Mouse (Mus musculus): ENCODE results near the gene Topaz1. TPM values are rescaled to one million over a fixed set of nuclear protein-coding genes. Genes with fewer than 3 reads are reported as not detected.

Topaz1 gene
- total and polyA plus RNA-seq, 3 experiments: not detected

DNA sequence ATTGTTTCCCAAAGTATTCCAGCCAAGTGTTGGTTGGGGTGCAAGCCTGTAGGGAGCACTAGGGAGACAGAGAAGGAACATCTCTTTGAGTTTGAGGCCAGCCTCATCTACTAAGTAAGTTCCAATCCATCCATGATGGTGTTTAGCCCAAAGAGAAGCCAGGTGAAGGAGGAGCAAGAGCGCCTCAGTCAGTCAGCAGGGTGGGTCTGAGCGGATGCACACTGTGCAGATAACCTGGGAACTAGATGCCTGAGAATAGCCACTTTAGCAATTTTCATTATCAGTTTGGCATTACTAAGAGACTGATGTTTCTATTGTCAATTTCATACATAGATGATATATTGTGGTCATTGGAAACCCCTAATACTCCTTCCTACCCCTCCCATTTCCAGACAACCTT lies 67.6 kb downstream of the Topaz1 start:
- TF ChIP-seq MAX (IDR thresholded peaks at IDR 0.05; ENCODE audit: low read length) (no peak), JUND (conservative IDR thresholded peaks at IDR 0.05; ENCODE audit: low read depth, low read length) (no peak), IRF4 (IDR thresholded peaks at IDR 0.05; ENCODE audit: low read depth, low read length) (no peak), CHD1 (IDR thresholded peaks at IDR 0.05; ENCODE audit: low read depth, low read length) (no peak), NRF1 (IDR thresholded peaks at IDR 0.05; ENCODE audit: low read depth, low read length) (no peak), EP300 (IDR thresholded peaks at IDR 0.05; ENCODE audit: low read length) (no peak), TCF12 (IDR thresholded peaks at IDR 0.05; ENCODE audit: low read depth, low read length) (no peak), POLR2A (IDR thresholded peaks at IDR 0.05; ENCODE audit: low read depth, low read length) (no peak), TBP (conservative IDR thresholded peaks at IDR 0.05; ENCODE audit: low read depth, low read length) (no peak), UBTF (IDR thresholded peaks at IDR 0.05; ENCODE audit: low read depth, low read length) (no peak), USF1 (IDR thresholded peaks at IDR 0.05; ENCODE audit: low read depth, low read length) (no peak), CHD2 (IDR thresholded peaks at IDR 0.05; ENCODE audit: low read length) (no peak), USF2 (conservative IDR thresholded peaks at IDR 0.05; ENCODE audit: low read depth, low read length) (no peak)
- in situ Hi-C loops (cut with MboI; ENCODE audit: low pct_ligation_motif_present, low pct_unique_long_range_greater_than_20kb, low sequenced_read_pairs) (no loop called here), dilution Hi-C loops (cut with MboI; ENCODE audit: extremely low pct_ligation_motif_present, extremely low pct_unique_long_range_greater_than_20kb, low sequenced_read_pairs) (no loop called here)
- Histone ChIP-seq H3K79me2 (replicated peaks; ENCODE audit: control insufficient read depth, extremely low read depth, insufficient read depth, poor library complexity, severe bottlenecking) (no peaks in the 10 kb centered on the region), H3K4me3 (replicated peaks in 1 of 3; ENCODE audit: low read depth in 2 of 3, low read length in 2 of 3, poor library complexity in 1 of 3) (no peak overlapping the region), H3K27me3 (replicated peaks) (no peaks in the 10 kb centered on the region), H3K4me2 (ENCODE audit: insufficient read depth, low read depth, poor library complexity, severe bottlenecking) (no peak overlapping the region), H3K36me3 (replicated peaks in 1 of 2; ENCODE audit: control insufficient read depth in 1 of 2, insufficient read depth in 1 of 2, low read length in 1 of 2) (peaks cover 10 to 59% of the 10 kb centered on the region in 2 experiments), H3K27ac (ENCODE audit: insufficient read depth, low read depth) (no peak overlapping the region), H3K9me3 (replicated peaks; ENCODE audit: low read length) (no peaks in the 10 kb centered on the region), H3K9ac (ENCODE audit: insufficient read depth, low read depth) (no peak overlapping the region), H3K4me1 (ENCODE audit: control insufficient read depth in 1 of 2, insufficient read depth in 2 of 2) (no peaks in the 10 kb centered on the region)
- DNase-seq (ENCODE audit: extremely low read depth): no peak

DNA sequence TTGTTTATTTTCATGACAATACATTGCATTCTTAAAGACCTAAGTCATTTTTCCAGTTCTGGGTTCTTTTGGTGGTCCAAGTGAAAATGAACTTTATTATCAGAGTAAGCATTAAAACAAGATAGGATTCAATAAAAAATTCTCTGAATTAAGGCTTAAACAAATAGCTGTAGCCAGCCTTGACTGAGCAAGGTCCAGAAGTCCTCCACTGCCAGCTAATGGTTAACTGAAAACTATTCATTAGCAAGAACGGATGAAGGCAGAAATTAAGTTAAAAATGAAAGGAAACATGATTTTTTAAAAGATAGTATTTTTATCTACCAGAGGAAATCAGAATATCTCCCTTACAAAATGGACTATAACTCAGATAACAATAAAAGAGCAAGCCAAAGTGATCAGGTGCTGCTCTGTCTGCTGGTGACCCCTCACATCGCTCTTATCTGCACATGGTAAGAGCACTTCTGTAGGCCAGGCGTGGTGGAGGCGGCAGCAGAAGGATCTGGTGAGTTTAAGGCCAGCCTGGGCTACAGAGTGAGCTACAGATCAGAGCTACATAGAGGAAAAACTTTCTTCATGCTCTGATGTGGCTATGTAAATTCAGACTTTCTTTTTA lies 68.2 kb downstream of the Topaz1 start:
- in situ Hi-C loops (cut with MboI; ENCODE audit: low pct_ligation_motif_present, low pct_unique_long_range_greater_than_20kb, low sequenced_read_pairs): no loop called here
- no peak overlapping the region for H3K9ac ChIP-seq (ENCODE audit: insufficient read depth, low read depth)
- no peak overlapping the region for H3K4me3 ChIP-seq (replicated peaks in 1 of 3; ENCODE audit: low read depth in 2 of 3, low read length in 2 of 3, poor library complexity in 1 of 3)
- no peak overlapping the region for H3K4me2 ChIP-seq (ENCODE audit: insufficient read depth, low read depth, poor library complexity, severe bottlenecking)
- H3K27ac ChIP-seq (ENCODE audit: insufficient read depth, low read depth): no peak overlapping the region
- H3K36me3 ChIP-seq (replicated peaks in 1 of 2; ENCODE audit: control insufficient read depth in 1 of 2, insufficient read depth in 1 of 2, low read length in 1 of 2): peaks cover 13 to 58% of the 10 kb centered on the region in 2 experiments
- no peaks in the 10 kb centered on the region for H3K4me1 ChIP-seq (ENCODE audit: control insufficient read depth in 1 of 2, insufficient read depth in 2 of 2)
- no peak for DNase-seq (ENCODE audit: extremely low read depth)
- H3K79me2 ChIP-seq (replicated peaks; ENCODE audit: control insufficient read depth, extremely low read depth, insufficient read depth, poor library complexity, severe bottlenecking): no peaks in the 10 kb centered on the region
- dilution Hi-C loops (cut with MboI; ENCODE audit: extremely low pct_ligation_motif_present, extremely low pct_unique_long_range_greater_than_20kb, low sequenced_read_pairs): no loop called here
- TF ChIP-seq UBTF (IDR thresholded peaks at IDR 0.05; ENCODE audit: low read depth, low read length) (no peak), ZC3H11A (IDR thresholded peaks at IDR 0.05; ENCODE audit: low read depth, low read length) (no peak), TBP (conservative IDR thresholded peaks at IDR 0.05; ENCODE audit: low read depth, low read length) (no peak), PAX5 (IDR thresholded peaks at IDR 0.05; ENCODE audit: low read length) (no peak), POLR2A (IDR thresholded peaks at IDR 0.05; ENCODE audit: low read depth, low read length) (no peak), HCFC1 (IDR thresholded peaks at IDR 0.05; ENCODE audit: low read depth, low read length) (no peak), CHD2 (IDR thresholded peaks at IDR 0.05; ENCODE audit: low read length) (no peak), GABPA (IDR thresholded peaks at IDR 0.05; ENCODE audit: insufficient replicate concordance, low read depth, low read length) (no peak), MAZ (IDR thresholded peaks at IDR 0.05; ENCODE audit: low read depth, low read length) (no peak), JUND (conservative IDR thresholded peaks at IDR 0.05; ENCODE audit: low read depth, low read length) (no peak), RCOR1 (conservative IDR thresholded peaks at IDR 0.05; ENCODE audit: low read depth, low read length) (no peak), MAX (IDR thresholded peaks at IDR 0.05; ENCODE audit: low read length) (no peak), USF2 (conservative IDR thresholded peaks at IDR 0.05; ENCODE audit: low read depth, low read length) (no peak), JUN (IDR thresholded peaks at IDR 0.05; ENCODE audit: insufficient read depth, low read depth, low read length) (no peak), ETS1 (conservative IDR thresholded peaks at IDR 0.05; ENCODE audit: low read depth, low read length) (no peak)
- H3K9me3 ChIP-seq (replicated peaks; ENCODE audit: low read length): no peaks in the 10 kb centered on the region
- no peaks in the 10 kb centered on the region for H3K27me3 ChIP-seq (replicated peaks)

Measured in CH12.LX (cell line).